26 mouse cellular contexts compared by ENCODE assay signal in genomic region chr10:93113968-93114367, GRCm38 (mm10). TPM values are rescaled to one million over a fixed set of nuclear protein-coding genes. Genes with fewer than 3 reads are reported as not detected.
"Had no signal": no experiment of that assay in that cellular context is flagged by ENCODE, and none has a peak within 500 bp of the region (broad histone marks: within the 10 kb centered on the region; RNA-seq: fewer than 3 reads in every experiment).

No protein-coding gene starts in this region.

- DNase-seq: kidney, adult 2 months; kidney, postnatal 25 days; layer of hippocampus, adult 9-11 months; left cerebral cortex, postnatal 4 days; liver, postnatal 0 days; lung, embryonic 14.5 days; lung, postnatal 4 days; right cerebral cortex, adult 18-20 months; right cerebral cortex, postnatal 14 days; right cerebral cortex, postnatal 4 days; thymus, adult 2 months; thymus, postnatal 14 days; thymus, postnatal 4 days had no signal

- H3K27ac ChIP-seq: kidney, postnatal 0 days; layer of hippocampus, adult 2 months; limb, embryonic 12.5 days; limb, embryonic 15.5 days; liver, embryonic 14.5 days; midbrain, embryonic 12.5 days; midbrain, embryonic 15.5 days; neural tube, embryonic 12.5 days; neural tube, embryonic 15.5 days; stomach, embryonic 15.5 days had no signal

- H3K4me2 ChIP-seq: limb, embryonic 12.5 days; limb, embryonic 15.5 days; liver, embryonic 11.5 days; lung, embryonic 14.5 days; midbrain, embryonic 12.5 days; midbrain, embryonic 15.5 days; neural tube, embryonic 12.5 days; neural tube, embryonic 15.5 days; stomach, embryonic 15.5 days had no signal

- H3K4me3 ChIP-seq: layer of hippocampus, adult 2 months; limb, embryonic 12.5 days; limb, embryonic 15.5 days; midbrain, embryonic 12.5 days; midbrain, embryonic 15.5 days; neural tube, embryonic 12.5 days; neural tube, embryonic 15.5 days; stomach, embryonic 15.5 days had no signal

- H3K4me1 ChIP-seq: limb, embryonic 12.5 days; limb, embryonic 15.5 days; midbrain, embryonic 12.5 days; midbrain, embryonic 15.5 days; neural tube, embryonic 12.5 days; neural tube, embryonic 15.5 days; stomach, embryonic 15.5 days had no signal

- H3K9ac ChIP-seq: limb, embryonic 12.5 days; limb, embryonic 15.5 days; liver, embryonic 14.5 days; liver, postnatal 0 days; lung, embryonic 14.5 days; midbrain, embryonic 12.5 days; midbrain, embryonic 15.5 days; neural tube, embryonic 12.5 days; neural tube, embryonic 15.5 days; stomach, embryonic 15.5 days had no signal

- H3K36me3 ChIP-seq: limb, embryonic 12.5 days; limb, embryonic 15.5 days; midbrain, embryonic 12.5 days; midbrain, embryonic 15.5 days; neural tube, embryonic 12.5 days; neural tube, embryonic 15.5 days; stomach, embryonic 15.5 days had no signal

- ATAC-seq: intestine, postnatal 0 days; lung, postnatal 0 days; midbrain, embryonic 15.5 days had no signal

- H3K27me3 ChIP-seq: limb, embryonic 12.5 days; limb, embryonic 15.5 days; midbrain, embryonic 12.5 days; midbrain, embryonic 15.5 days; neural tube, embryonic 12.5 days; neural tube, embryonic 15.5 days; stomach, embryonic 15.5 days had no signal

- H3K9me3 ChIP-seq: limb, embryonic 12.5 days; limb, embryonic 15.5 days; midbrain, embryonic 12.5 days; midbrain, embryonic 15.5 days; neural tube, embryonic 12.5 days; neural tube, embryonic 15.5 days; stomach, embryonic 15.5 days had no signal

RNA-seq across cellular contexts. Expression of gene Cfap54, which starts 32.5 kb away (rescaled TPM):
- polyA plus RNA-seq: intestine, postnatal 0 days had no signal
